Mouse (Mus musculus) heart, adult 18-20 months (tissue): ENCODE data around the gene Prr19. TPM values are rescaled to one million over a fixed set of nuclear protein-coding genes. Genes with fewer than 3 reads are reported as not detected.

Experiments used
- DNase-seq, 2 experiments: peaks; one replicate each; pipeline ENCODE4 v3.0.0; 2021 to 2022; ENCODE audit warnings: mixed read lengths in 1 of 2
- total RNA-seq, 2 experiments: library from RNA; stranded (reverse); gene quantifications; 2 replicates each; pipeline ENCODE4 v1.2.3; 2021

The Prr19 gene
- total RNA-seq, 2 experiments from 2014 or later: not detected

- peak in 1 of 2 experiments; percentile 22 for DNase-seq
These were observed 25.5 kb upstream of the Prr19 start for GRCm38 (mm10) chr7:25275555-25276298.

GRCm38 (mm10) chr7:25277405-25277804, 23.8 kb upstream of the Prr19 start:
- peak in 1 of 2 experiments; percentile 22 for DNase-seq

- no peak for DNase-seq
These were observed 23.2 kb upstream of the Prr19 start for GRCm38 (mm10) chr7:25277998-25278340.

GRCm38 (mm10) chr7:25278341-25279075, 22.7 kb upstream of the Prr19 start:
- DNase-seq: peak; percentile 87 to 92

GRCm38 (mm10) chr7:25279076-25279860, 21.9 kb upstream of the Prr19 start:
- peak; percentile 93 for DNase-seq

GRCm38 (mm10) chr7:25279861-25280791, 21.1 kb upstream of the Prr19 start:
- peak; percentile 77 to 89 for DNase-seq

- DNase-seq: no peak
These were observed 20.0 kb upstream of the Prr19 start for GRCm38 (mm10) chr7:25281166-25281733.

GRCm38 (mm10) chr7:25281734-25282601, 19.2 kb upstream of the Prr19 start:
- peak; percentile 97 to 98 for DNase-seq

- DNase-seq: peak; percentile 55 to 64
These were observed 18.4 kb upstream of the Prr19 start for GRCm38 (mm10) chr7:25282731-25283211.

- DNase-seq: peak; percentile 50 to 51
These were observed 17.6 kb upstream of the Prr19 start for GRCm38 (mm10) chr7:25283637-25284036.

- DNase-seq: no peak
These were observed 17.0 kb upstream of the Prr19 start for GRCm38 (mm10) chr7:25284171-25284570.

- DNase-seq: no peak
These were observed 16.4 kb upstream of the Prr19 start for GRCm38 (mm10) chr7:25284766-25285165.

- DNase-seq: no peak
These were observed 15.5 kb upstream of the Prr19 start for GRCm38 (mm10) chr7:25285511-25286238.

- DNase-seq: no peak
These were observed 14.2 kb upstream of the Prr19 start for GRCm38 (mm10) chr7:25286989-25287388.

- DNase-seq: no peak
These were observed 13.2 kb upstream of the Prr19 start for GRCm38 (mm10) chr7:25288011-25288410.

GRCm38 (mm10) chr7:25288721-25289120, 12.5 kb upstream of the Prr19 start:
- DNase-seq: no peak

- no peak for DNase-seq
These were observed 11.3 kb upstream of the Prr19 start for GRCm38 (mm10) chr7:25289925-25290324.

- no peak for DNase-seq
These were observed 10.7 kb upstream of the Prr19 start for GRCm38 (mm10) chr7:25290463-25290862.

- DNase-seq: peak in 1 of 2 experiments; percentile 57
These were observed 10.3 kb upstream of the Prr19 start for GRCm38 (mm10) chr7:25290911-25291310.
